Mouse (Mus musculus) stomach, postnatal 0 days (tissue): ENCODE measurements around the gene Ces3a. TPM values are rescaled to one million over a fixed set of nuclear protein-coding genes. Genes with fewer than 3 reads are reported as not detected.
"Not testable (repeated sequence)": the region's sequence is repeated elsewhere in the genome, so short reads cannot be mapped to it uniquely, and the experiment has no call there.

Experiments
- ATAC-seq: fragments of 200-750 bp; cut with Nextera tagmentation; 2 replicates; pipeline ENCODE4 v1.8.0; 2017; ENCODE audit not compliant: low FRiP score, low TSS enrichment
- DNase-seq: peaks from one replicate; pipeline ENCODE4 v3.0.0-alpha.2; 2016; ENCODE audit warnings: low spot score
- H3K27ac ChIP-seq: fragments of 300-500 bp; sonication (generic); replicated peaks from 2 replicates; pipeline ENCODE4 v1.5.1; 2014; ENCODE audit warnings: mild to moderate bottlenecking, control low read depth
- H3K27me3 ChIP-seq: fragments of 300-500 bp; sonication (generic); 2 replicates; pipeline ENCODE4 v1.6.1; 2014; ENCODE audit warnings: low read length; ENCODE audit not compliant: control insufficient read depth, insufficient read depth
- H3K36me3 ChIP-seq: fragments of 300-500 bp; sonication (generic); 2 replicates; pipeline ENCODE4 v1.6.1; 2014; ENCODE audit warnings: low read length, mixed read lengths; ENCODE audit not compliant: control insufficient read depth, insufficient read depth
- H3K4me1 ChIP-seq: fragments of 300-500 bp; sonication (generic); replicated peaks from 2 replicates; pipeline ENCODE4 v1.6.1; 2014; ENCODE audit warnings: antibody characterized with exemption; ENCODE audit not compliant: control insufficient read depth, insufficient read depth
- H3K4me2 ChIP-seq: fragments of 300-500 bp; sonication (generic); replicated peaks from 2 replicates; pipeline ENCODE4 v1.6.1; 2014; ENCODE audit warnings: low read depth, mild to moderate bottlenecking, control low read depth, moderate library complexity
- H3K4me3 ChIP-seq: fragments of 300-500 bp; sonication (generic); 2 replicates; pipeline ENCODE4 v1.5.1; 2014; ENCODE audit warnings: low read depth, low read length, control low read depth
- H3K9ac ChIP-seq: fragments of 300-500 bp; sonication (generic); 2 replicates; pipeline ENCODE4 v1.6.1; 2014; ENCODE audit warnings: mild to moderate bottlenecking, low read length, control low read depth, mixed read lengths
- H3K9me3 ChIP-seq: fragments of 300-500 bp; sonication (generic); 2 replicates; pipeline ENCODE4 v1.6.1; 2016; ENCODE audit warnings: low read length; ENCODE audit not compliant: control insufficient read depth
- CTCF ChIP-seq: IDR thresholded peaks from 2 replicates; pipeline ENCODE4 v1.5.1; 2016; ENCODE audit warnings: antibody characterized with exemption, low read depth, mild to moderate bottlenecking, moderate library complexity
- EP300 ChIP-seq: optimal IDR thresholded peaks from 2 replicates; pipeline ENCODE3; 2016; ENCODE audit warnings: antibody characterized with exemption
- WGBS: fragments of 180-500 bp; shearing (Covaris S2); extraction: QIAGEN DNeasy Blood & Tissue Kit; methylation state at CpG from one replicate; pipeline ENCODE4 v1.1.7; 2014; 5-methylcytosine and 5-hydroxymethylcytosine counted together
- polyA plus RNA-seq: library from polyadenylated mRNA; unstranded; fragments of >200 nt; fragmentation: Nextera tagmentation; extraction: Ambion mirVana; gene quantifications from 2 replicates; pipeline ENCODE4 v1.2.1, GENCODE M21; 2015

Gene Ces3a
- polyA plus RNA-seq, 1 experiment from 2014 or later: 1.3 TPM

DNA sequence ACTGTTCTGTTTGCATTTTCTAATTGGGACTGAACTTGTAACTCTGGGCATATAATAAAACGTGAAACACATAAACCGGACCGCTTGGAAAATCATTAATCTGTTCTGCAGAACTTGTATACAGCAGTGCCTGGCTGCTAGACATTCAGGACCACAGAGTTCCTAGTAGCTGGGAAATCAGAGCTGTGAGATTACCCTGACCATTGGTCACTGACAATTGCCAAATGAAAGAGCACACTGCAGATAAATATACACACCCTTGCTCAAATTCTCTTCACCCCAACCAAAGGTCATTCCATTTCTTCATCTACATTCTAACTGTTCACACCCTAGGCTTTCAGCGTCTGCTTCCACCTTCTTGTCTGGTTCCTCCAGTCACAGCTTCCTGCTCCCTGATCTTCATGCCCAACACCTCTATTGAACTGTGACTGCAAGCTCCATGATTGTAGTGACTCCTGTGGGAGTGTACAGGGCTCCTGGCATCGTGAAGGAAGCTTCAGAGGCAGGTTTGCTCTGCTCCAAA is 32.5 kb downstream of the Ces3a start:
- H3K27ac ChIP-seq: no peak overlapping the region
- no peak overlapping the region for H3K4me3 ChIP-seq
- H3K4me2 ChIP-seq: no peak overlapping the region
- no peaks in the 10 kb centered on the region for H3K9me3 ChIP-seq
- TF ChIP-seq EP300: no peak
- no peak for TF ChIP-seq CTCF
- WGBS: 51% methylated on average over 5 of the region's 5 CpGs
- ATAC-seq (no peak), DNase-seq (no peak)
- H3K27me3 ChIP-seq: no peaks in the 10 kb centered on the region
- no peak overlapping the region for H3K9ac ChIP-seq
- no peaks in the 10 kb centered on the region for H3K36me3 ChIP-seq
- H3K4me1 ChIP-seq: no peaks in the 10 kb centered on the region

- no peak for DNase-seq
- no peak within 1 kb of the TSS for H3K4me3 ChIP-seq
- H3K36me3 ChIP-seq: no peaks in the 10 kb centered on the region
- no peak within 1 kb of the TSS for H3K4me2 ChIP-seq
- H3K27me3 ChIP-seq: no peaks in the 10 kb centered on the region
- 58% methylated on average over 7 of the region's 7 CpGs for WGBS
- no peak within 1 kb of the TSS for H3K9ac ChIP-seq
- H3K9me3 ChIP-seq: no peaks in the 10 kb centered on the region
- no peak within 1 kb of the TSS for H3K27ac ChIP-seq
- no peak for ATAC-seq
- no peaks in the 10 kb centered on the region for H3K4me1 ChIP-seq
- TF ChIP-seq EP300 (no peak), CTCF (no peak)
Measured at GRCm38 (mm10) chr8:105083449-105084050, 35.1 kb downstream of the Ces3a start, which contains the start of gene Ces3b. TSS of gene Ces3b (plus strand) at chr8:105083753.

GRCm38 (mm10) chr8:105088166-105088565 is 39.8 kb downstream of the Ces3a start:
- 81% methylated on average over 5 of the region's 5 CpGs for WGBS
- H3K4me3 ChIP-seq, H3K9ac ChIP-seq, H3K4me2 ChIP-seq, H3K27me3 ChIP-seq, ATAC-seq, H3K9me3 ChIP-seq, H3K36me3 ChIP-seq, H3K27ac ChIP-seq, DNase-seq, H3K4me1 ChIP-seq: not testable (repeated sequence)

DNA sequence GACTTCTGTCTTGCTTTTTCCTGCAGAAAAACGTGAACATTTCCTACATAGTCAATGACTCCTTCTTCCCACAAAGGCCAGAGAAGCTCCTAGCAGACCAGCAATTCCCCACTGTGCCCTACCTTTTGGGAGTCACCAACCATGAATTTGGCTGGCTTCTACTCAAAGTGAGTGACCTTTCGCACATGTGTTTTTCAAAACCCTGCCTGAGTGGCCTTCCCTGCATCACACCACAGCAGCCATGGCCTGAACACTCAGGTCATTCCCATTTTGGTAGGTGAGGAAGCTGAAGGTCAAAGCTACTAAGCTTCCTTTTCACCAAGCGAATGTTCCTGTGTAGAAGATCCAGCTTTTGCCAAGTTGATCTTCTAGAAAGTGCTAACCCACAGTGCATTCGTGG is 40.2 kb downstream of the Ces3a start:
- no peaks in the 10 kb centered on the region for H3K36me3 ChIP-seq
- H3K4me2 ChIP-seq: no peak overlapping the region
- H3K27ac ChIP-seq: no peak overlapping the region
- no peaks in the 10 kb centered on the region for H3K27me3 ChIP-seq
- H3K4me1 ChIP-seq: no peaks in the 10 kb centered on the region
- WGBS: 70% methylated on average over 4 of the region's 4 CpGs
- DNase-seq (no peak), ATAC-seq (no peak)
- no peak overlapping the region for H3K9ac ChIP-seq
- no peaks in the 10 kb centered on the region for H3K9me3 ChIP-seq
- no peak for TF ChIP-seq EP300
- no peak for TF ChIP-seq CTCF
- H3K4me3 ChIP-seq: no peak overlapping the region

DNA sequence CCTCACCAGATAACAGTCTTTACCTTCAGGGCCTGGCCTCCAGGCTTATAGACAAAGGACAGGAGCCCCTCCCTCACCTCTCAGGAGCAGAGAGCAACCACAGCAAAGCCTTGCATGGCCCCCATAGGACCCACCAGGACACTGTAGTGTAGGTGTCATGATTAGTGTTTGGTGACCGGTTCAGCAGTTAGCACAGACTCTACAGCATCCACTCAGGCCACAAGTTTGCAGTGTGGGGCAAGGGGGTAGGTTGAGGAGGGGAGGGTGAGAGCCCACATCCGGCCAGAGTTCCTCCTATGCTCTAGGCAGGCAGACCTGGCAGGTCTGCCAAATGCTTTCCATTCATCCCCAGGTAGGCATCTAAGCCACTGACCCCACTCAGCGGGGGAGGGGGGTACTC is 45.6 kb downstream of the Ces3a start:
- Histone ChIP-seq H3K27me3 (no peaks in the 10 kb centered on the region), H3K9me3 (no peaks in the 10 kb centered on the region), H3K4me3 (no peak overlapping the region), H3K36me3 (no peaks in the 10 kb centered on the region), H3K27ac (no peak overlapping the region), H3K4me2 (no peak overlapping the region), H3K4me1 (no peaks in the 10 kb centered on the region), H3K9ac (no peak overlapping the region)
- ATAC-seq: no peak
- WGBS: 78% methylated on average over 3 of the region's 3 CpGs
- DNase-seq: no peak
- no peak for TF ChIP-seq EP300
- no peak for TF ChIP-seq CTCF

GRCm38 (mm10) chr8:105102101-105102785 is 53.8 kb downstream of the Ces3a start:
- not testable (repeated sequence) for H3K4me2 ChIP-seq, H3K27ac ChIP-seq, H3K9me3 ChIP-seq, H3K36me3 ChIP-seq, H3K4me1 ChIP-seq, H3K9ac ChIP-seq, H3K27me3 ChIP-seq, DNase-seq, H3K4me3 ChIP-seq, ATAC-seq
- 76% methylated on average over 4 of the region's 4 CpGs for WGBS

DNA sequence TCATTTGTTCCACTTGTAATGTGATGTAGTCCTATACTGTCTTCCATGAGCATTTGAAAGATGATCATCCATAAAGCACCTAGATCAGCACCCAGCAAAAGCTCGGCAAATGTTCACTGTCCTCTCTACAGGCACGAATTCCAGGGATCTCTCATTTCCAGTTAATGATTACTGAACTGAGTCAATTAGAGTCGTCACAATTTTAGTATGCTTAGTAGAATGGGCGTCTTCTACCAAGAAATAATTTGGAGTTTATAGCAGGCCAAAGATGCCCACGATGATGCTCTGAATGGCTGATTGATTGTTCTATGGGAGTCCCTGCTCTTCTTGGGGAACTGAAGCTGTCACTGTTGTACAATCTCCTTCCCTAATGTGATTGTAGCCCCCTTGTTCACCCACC is 55.3 kb downstream of the Ces3a start:
- not testable (repeated sequence) for H3K4me2 ChIP-seq, H3K9ac ChIP-seq, ATAC-seq, H3K27ac ChIP-seq, H3K9me3 ChIP-seq, H3K4me1 ChIP-seq, DNase-seq, H3K27me3 ChIP-seq, H3K36me3 ChIP-seq, H3K4me3 ChIP-seq
- WGBS: 76% methylated on average over 5 of the region's 5 CpGs
